Mouse (Mus musculus) kidney, adult 2 months (tissue): ENCODE measurements around the gene Satb2.

Source experiments
- CTCF ChIP-seq: fragments of 200-500 bp; conservative IDR thresholded peaks from 2 replicates; pipeline ENCODE4 v1.5.1; 2011; ENCODE audit warnings: low read depth, mild to moderate bottlenecking, control low read depth, low read length, moderate library complexity, mixed read lengths; ENCODE audit not compliant: insufficient read depth, insufficient read length
- POLR2A ChIP-seq: fragments of 200-500 bp; IDR thresholded peaks from one replicate; pipeline ENCODE4 v1.6.1; 2011; ENCODE audit warnings: low read depth, low read length, control low read depth

DNA sequence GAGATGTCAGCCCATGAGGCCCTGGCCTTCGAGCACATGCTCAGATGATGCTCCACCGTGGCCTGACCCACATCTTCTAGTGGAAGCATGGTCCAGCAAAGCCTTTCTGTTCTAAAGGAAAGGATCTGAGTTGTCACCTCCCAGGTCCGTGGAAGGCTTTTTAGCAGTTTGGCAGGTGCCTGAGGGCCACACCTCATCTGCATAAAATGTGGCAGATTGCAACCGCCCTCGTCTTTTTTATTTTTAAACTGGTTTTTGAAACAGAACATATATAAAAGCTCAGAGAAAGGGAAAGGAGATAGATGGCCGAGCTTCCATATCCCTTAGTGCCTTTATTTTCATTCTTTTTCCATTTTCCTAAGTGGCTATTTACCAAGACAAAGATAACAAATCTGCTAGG is 64.2 kb downstream of the Satb2 start:
- TF ChIP-seq POLR2A: no peak
- TF ChIP-seq CTCF: no peak
